Mouse (Mus musculus) bone marrow macrophage, adult 2 months (primary cell): ENCODE measurements around the gene Tmem156.

Experiments used
- CTCF ChIP-seq: IDR thresholded peaks from 2 replicates; pipeline ENCODE4 v1.5.1; 2012; ENCODE audit warnings: low read depth, mild to moderate bottlenecking, low read length, moderate library complexity
- POLR2A ChIP-seq: IDR thresholded peaks from 2 replicates; pipeline ENCODE4 v1.6.1; 2012; ENCODE audit warnings: mild to moderate bottlenecking, low read depth, low read length, borderline replicate concordance

GRCm38 (mm10) chr5:65106876-65107772 lies 15.2 kb upstream of the Tmem156 start, which contains the start of gene Klhl5:
- TF ChIP-seq POLR2A (no peak), CTCF (no peak)
